Mouse (Mus musculus) CH12.LX (cell line): ENCODE measurements around the gene Ddx31. TPM values are rescaled to one million over a fixed set of nuclear protein-coding genes. Genes with fewer than 3 reads are reported as not detected.

Experiments used
- DNase-seq: peaks from one replicate; pipeline ENCODE4 v3.0.0-alpha.2; 2013; ENCODE audit errors: extremely low read depth
- H3K27ac ChIP-seq: 2 replicates; pipeline ENCODE4 v1.5.1; 2012; ENCODE audit warnings: low read depth, mild to moderate bottlenecking, control low read depth, moderate library complexity; ENCODE audit not compliant: insufficient read depth
- H3K27me3 ChIP-seq: replicated peaks from 2 replicates; pipeline ENCODE3; 2012; ENCODE audit warnings: inconsistent platforms
- H3K36me3 ChIP-seq, 2 experiments: replicated peaks in 1 of 2; 2 replicates each; pipeline versions ENCODE3 to v1.6.1; 2012; ENCODE audit warnings: inconsistent platforms in 1 of 2, low read length in 1 of 2, mild to moderate bottlenecking in 1 of 2, mixed read lengths in 1 of 2, moderate library complexity in 1 of 2; ENCODE audit not compliant: control insufficient read depth in 1 of 2, insufficient read depth in 1 of 2
- H3K4me1 ChIP-seq, 2 experiments: 2 replicates each; pipeline ENCODE4 v1.6.1; 2012; ENCODE audit warnings: inconsistent platforms in 1 of 2, moderate library complexity in 1 of 2; ENCODE audit not compliant: insufficient read depth in 2 of 2, control insufficient read depth in 1 of 2
- H3K4me2 ChIP-seq: 2 replicates; pipeline ENCODE4 v1.6.1; 2012; ENCODE audit warnings: low read depth, mild to moderate bottlenecking, control low read depth; ENCODE audit not compliant: poor library complexity, insufficient read depth, severe bottlenecking
- H3K4me3 ChIP-seq, 3 experiments: fragments of 150-350 bp in 1 of 3; sonication (generic) in 1 of 3; replicated peaks in 1 of 3; 2 replicates each; pipeline versions ENCODE3 to v1.5.1; 2011 to 2012; ENCODE audit warnings: low read depth in 2 of 3, low read length in 2 of 3, mild to moderate bottlenecking in 2 of 3, moderate library complexity in 2 of 3, control low read depth in 1 of 3, improper control_type of control experiment in 1 of 3, inconsistent platforms in 1 of 3, mixed read lengths in 1 of 3; ENCODE audit not compliant: poor library complexity in 1 of 3
- H3K79me2 ChIP-seq: replicated peaks from 2 replicates; pipeline ENCODE4 v1.6.1; 2012; ENCODE audit warnings: mild to moderate bottlenecking, moderate library complexity; ENCODE audit not compliant: control insufficient read depth, poor library complexity, insufficient read depth, severe bottlenecking; ENCODE audit errors: extremely low read depth
- H3K9ac ChIP-seq: 2 replicates; pipeline ENCODE4 v1.6.1; 2012; ENCODE audit warnings: low read depth, mild to moderate bottlenecking, control low read depth, moderate library complexity; ENCODE audit not compliant: insufficient read depth
- H3K9me3 ChIP-seq: replicated peaks from 2 replicates; pipeline ENCODE3; 2012; ENCODE audit warnings: low read length, inconsistent platforms, mixed read lengths
- BHLHE40 ChIP-seq: IDR thresholded peaks from 2 replicates; pipeline ENCODE4 v1.6.1; 2011; ENCODE audit warnings: mild to moderate bottlenecking, low read depth, low read length, improper control_type of control experiment
- CHD1 ChIP-seq: IDR thresholded peaks from 2 replicates; pipeline ENCODE4 v1.6.1; 2012; ENCODE audit warnings: low read depth, low read length, improper control_type of control experiment, inconsistent platforms
- CHD2 ChIP-seq: IDR thresholded peaks from 2 replicates; pipeline ENCODE4 v1.6.1; 2011; ENCODE audit warnings: low read length, improper control_type of control experiment
- CTCF ChIP-seq, 2 experiments: IDR thresholded peaks in 1 of 2; conservative IDR thresholded peaks in 1 of 2; 2 replicates each; pipeline ENCODE4 v1.5.1; 2011 to 2012; ENCODE audit warnings: low read depth in 2 of 2, low read length in 2 of 2, improper control_type of control experiment in 1 of 2, inconsistent platforms in 1 of 2, mild to moderate bottlenecking in 1 of 2, moderate library complexity in 1 of 2
- E2F4 ChIP-seq: IDR thresholded peaks from 2 replicates; pipeline ENCODE4 v1.6.1; 2011; ENCODE audit warnings: low read depth, low read length, improper control_type of control experiment; ENCODE audit not compliant: insufficient replicate concordance
- ELF1 ChIP-seq: IDR thresholded peaks from 2 replicates; pipeline ENCODE4 v1.6.1; 2014; ENCODE audit warnings: low read depth, mild to moderate bottlenecking, inconsistent platforms, low read length, improper control_type of control experiment
- EP300 ChIP-seq: IDR thresholded peaks from 2 replicates; pipeline ENCODE4 v1.6.1; 2011; ENCODE audit warnings: low read length, improper control_type of control experiment
- ETS1 ChIP-seq: conservative IDR thresholded peaks from 2 replicates; pipeline ENCODE4 v1.6.1; 2012; ENCODE audit warnings: low read depth, mild to moderate bottlenecking, inconsistent platforms, low read length, improper control_type of control experiment, moderate library complexity
- GABPA ChIP-seq: IDR thresholded peaks from 2 replicates; pipeline ENCODE4 v1.6.1; 2012; ENCODE audit warnings: low read depth, low read length, improper control_type of control experiment, inconsistent platforms; ENCODE audit not compliant: insufficient replicate concordance
- HCFC1 ChIP-seq: IDR thresholded peaks from 2 replicates; pipeline ENCODE4 v1.6.1; 2012; ENCODE audit warnings: low read depth, mild to moderate bottlenecking, inconsistent platforms, low read length, improper control_type of control experiment
- IRF4 ChIP-seq: IDR thresholded peaks from 2 replicates; pipeline ENCODE4 v1.6.1; 2014; ENCODE audit warnings: low read depth, mild to moderate bottlenecking, inconsistent platforms, low read length, improper control_type of control experiment
- JUN ChIP-seq: IDR thresholded peaks from 2 replicates; pipeline ENCODE4 v1.6.1; 2011; ENCODE audit warnings: low read depth, mild to moderate bottlenecking, low read length, improper control_type of control experiment, moderate library complexity; ENCODE audit not compliant: insufficient read depth
- JUND ChIP-seq: conservative IDR thresholded peaks from 2 replicates; pipeline ENCODE4 v1.6.1; 2011; ENCODE audit warnings: low read depth, low read length, improper control_type of control experiment
- KAT2A ChIP-seq: IDR thresholded peaks from 2 replicates; pipeline ENCODE4 v1.6.1; 2012; ENCODE audit warnings: low read length, improper control_type of control experiment, inconsistent platforms; ENCODE audit not compliant: insufficient replicate concordance
- MAFK ChIP-seq: IDR thresholded peaks from 2 replicates; pipeline ENCODE4 v1.6.1; 2011; ENCODE audit warnings: low read length, improper control_type of control experiment; ENCODE audit not compliant: insufficient replicate concordance
- MAX ChIP-seq: IDR thresholded peaks from 2 replicates; pipeline ENCODE4 v1.6.1; 2011; ENCODE audit warnings: low read length, improper control_type of control experiment
- MAZ ChIP-seq: IDR thresholded peaks from 2 replicates; pipeline ENCODE4 v1.6.1; 2012; ENCODE audit warnings: low read depth, mild to moderate bottlenecking, inconsistent platforms, low read length, improper control_type of control experiment, moderate library complexity
- MEF2A ChIP-seq: IDR thresholded peaks from 2 replicates; pipeline ENCODE4 v1.6.1; 2014; ENCODE audit warnings: low read depth, mild to moderate bottlenecking, inconsistent platforms, low read length, improper control_type of control experiment, borderline replicate concordance
- MXI1 ChIP-seq: IDR thresholded peaks from 2 replicates; pipeline ENCODE4 v1.6.1; 2011; ENCODE audit warnings: mild to moderate bottlenecking, low read depth, low read length, improper control_type of control experiment
- MYC ChIP-seq: IDR thresholded peaks from 2 replicates; pipeline ENCODE4 v1.6.1; 2011; ENCODE audit warnings: low read depth, mild to moderate bottlenecking, improper control_type of control experiment, low read length
- NELFE ChIP-seq: IDR thresholded peaks from 2 replicates; pipeline ENCODE4 v1.6.1; 2011; ENCODE audit warnings: low read depth, low read length, improper control_type of control experiment
- NRF1 ChIP-seq: IDR thresholded peaks from 2 replicates; pipeline ENCODE4 v1.6.1; 2014; ENCODE audit warnings: low read depth, mild to moderate bottlenecking, inconsistent platforms, low read length, improper control_type of control experiment, moderate library complexity
- PAX5 ChIP-seq: IDR thresholded peaks from 2 replicates; pipeline ENCODE4 v1.6.1; 2012; ENCODE audit warnings: low read length, inconsistent platforms, mixed read lengths
- POLR2A ChIP-seq: IDR thresholded peaks from 2 replicates; pipeline ENCODE4 v1.6.1; 2011; ENCODE audit warnings: low read depth, mild to moderate bottlenecking, improper control_type of control experiment, low read length
- POLR2AphosphoS2 ChIP-seq: IDR thresholded peaks from 2 replicates; pipeline ENCODE4 v1.6.1; 2011; ENCODE audit warnings: low read depth, low read length, improper control_type of control experiment
- RAD21 ChIP-seq: IDR thresholded peaks from 2 replicates; pipeline ENCODE4 v1.6.1; 2011; ENCODE audit warnings: low read depth, mild to moderate bottlenecking, low read length, improper control_type of control experiment, moderate library complexity
- RCOR1 ChIP-seq: conservative IDR thresholded peaks from 2 replicates; pipeline ENCODE4 v1.6.1; 2012; ENCODE audit warnings: low read depth, mild to moderate bottlenecking, inconsistent platforms, low read length, improper control_type of control experiment
- SIN3A ChIP-seq: IDR thresholded peaks from 2 replicates; pipeline ENCODE4 v1.6.1; 2012; ENCODE audit warnings: low read length, improper control_type of control experiment, inconsistent platforms
- SMC3 ChIP-seq: IDR thresholded peaks from 2 replicates; pipeline ENCODE4 v1.6.1; 2011; ENCODE audit warnings: low read depth, low read length, improper control_type of control experiment
- TBP ChIP-seq: conservative IDR thresholded peaks from 2 replicates; pipeline ENCODE4 v1.6.1; 2011; ENCODE audit warnings: low read depth, low read length, improper control_type of control experiment
- TCF12 ChIP-seq: IDR thresholded peaks from 2 replicates; pipeline ENCODE4 v1.6.1; 2014; ENCODE audit warnings: low read depth, mild to moderate bottlenecking, inconsistent platforms, low read length, improper control_type of control experiment
- UBTF ChIP-seq: IDR thresholded peaks from 2 replicates; pipeline ENCODE4 v1.6.1; 2012; ENCODE audit warnings: low read depth, mild to moderate bottlenecking, inconsistent platforms, low read length, improper control_type of control experiment, moderate library complexity
- USF1 ChIP-seq: IDR thresholded peaks from 2 replicates; pipeline ENCODE4 v1.6.1; 2014; ENCODE audit warnings: low read depth, mild to moderate bottlenecking, inconsistent platforms, low read length, improper control_type of control experiment
- USF2 ChIP-seq: conservative IDR thresholded peaks from 2 replicates; pipeline ENCODE4 v1.6.1; 2011; ENCODE audit warnings: low read depth, low read length, improper control_type of control experiment
- ZC3H11A ChIP-seq: IDR thresholded peaks from 2 replicates; pipeline ENCODE4 v1.6.1; 2012; ENCODE audit warnings: low read depth, mild to moderate bottlenecking, inconsistent platforms, low read length, improper control_type of control experiment
- ZKSCAN1 ChIP-seq: IDR thresholded peaks from 2 replicates; pipeline ENCODE4 v1.6.1; 2012; ENCODE audit warnings: low read depth, inconsistent platforms, low read length, improper control_type of control experiment, borderline replicate concordance
- ZMIZ1 ChIP-seq: IDR thresholded peaks from 2 replicates; pipeline ENCODE4 v1.6.1; 2012; ENCODE audit warnings: low read depth, mild to moderate bottlenecking, inconsistent platforms, low read length, improper control_type of control experiment
- ZNF384 ChIP-seq: IDR thresholded peaks from 2 replicates; pipeline ENCODE4 v1.6.1; 2012; ENCODE audit warnings: low read depth, low read length, improper control_type of control experiment, inconsistent platforms
- dilution Hi-C: fragments of 300-500 bp; cut with MboI; formaldehyde crosslinking; loops from 2 replicates; pipeline ENCODE4 v1.14.3; 2020; ENCODE audit warnings: low sequenced_read_pairs; ENCODE audit not compliant: extremely low pct_unique_long_range_greater_than_20kb, extremely low pct_ligation_motif_present
- in situ Hi-C: fragments of 300-500 bp; cut with MboI; formaldehyde crosslinking; loops from 3 replicates; pipeline ENCODE4 v1.14.3; 2019; ENCODE audit warnings: low sequenced_read_pairs, low pct_ligation_motif_present, low pct_unique_long_range_greater_than_20kb, mixed read lengths
- polyA plus RNA-seq: library from polyadenylated mRNA; unstranded; fragments of >175 nt; gene quantifications from 2 replicates; pipeline ENCODE4 v1.2.1, GENCODE M21; 2012; ENCODE audit warnings: low read depth; ENCODE audit not compliant: insufficient read length
- total RNA-seq, 2 experiments: library from RNA; depleted of rRNA; stranded (reverse); fragments of 300-350 nt in 1 of 2; fragments of >200 nt in 1 of 2; gene quantifications; 2 replicates each; pipeline ENCODE4 v1.2.3; 2012 to 2014

Gene Ddx31
- total RNA-seq (2012; rRNA removed) (15.9 and 23.4 TPM in 2 replicates), total RNA-seq (2014; rRNA removed) (26.8 and 28.8 TPM in 2 replicates), polyA plus RNA-seq (18.1 and 18.8 TPM in 2 replicates)

GRCm38 (mm10) chr2:28840222-28840951 is at the start of gene Ddx31, which contains the start of gene Gtf3c4:
Gene Ddx31 (plus strand): TSS chr2:28840406.
Gene Gtf3c4 (minus strand): TSS chr2:28840360.
- peak within 1 kb of the TSS; percentile 74 to 99 (median 79) for H3K4me3 ChIP-seq
- no peaks in the 10 kb centered on the region for H3K27me3 ChIP-seq
- TF ChIP-seq MAFK (no peak), JUN (no peak), MAX (peak; percentile 99), KAT2A (peak; percentile 77; the same call in 1 of the 2 replicates), UBTF (no peak; the same call in 1 of the 2 replicates), POLR2A (peak; percentile 82), TBP (peak; percentile 58; the same call in 1 of the 2 replicates), SMC3 (no peak), RCOR1 (no peak), ZNF384 (no peak), ZKSCAN1 (no peak), MXI1 (peak; percentile 100), CHD2 (no peak; the same call in 1 of the 2 replicates), ELF1 (peak; percentile 97), NRF1 (no peak; the same call in 1 of the 2 replicates), RAD21 (no peak), POLR2AphosphoS2 (no peak), MYC (peak; percentile 95), TCF12 (peak; percentile 43), NELFE (peak; percentile 78), CTCF (conservative IDR thresholded peaks at IDR 0.05 in 1 of 2, IDR thresholded peaks at IDR 0.05 in 1 of 2; ENCODE audit: low read depth in 2 of 2, low read length in 2 of 2) (peak in 1 of 2 experiments; percentile 20; a peak in 1 of 4 replicates), ZC3H11A (no peak), USF2 (no peak), IRF4 (peak; percentile 82), EP300 (no peak), MEF2A (peak; percentile 20; the same call in 1 of the 2 replicates), HCFC1 (peak; percentile 88), SIN3A (peak; percentile 90), GABPA (no peak; the same call in 1 of the 2 replicates), CHD1 (no peak), E2F4 (no peak), ZMIZ1 (no peak; the same call in 1 of the 2 replicates), USF1 (no peak), JUND (no peak), BHLHE40 (peak; percentile 93), MAZ (no peak), ETS1 (no peak), PAX5 (no peak)
- DNase-seq: peak; percentile 91
- in situ Hi-C loops (no loop called here), dilution Hi-C loops (no loop called here)
- H3K4me2 ChIP-seq: peak within 1 kb of the TSS; percentile 89
- H3K9ac ChIP-seq: peak within 1 kb of the TSS; percentile 72
- H3K36me3 ChIP-seq: peaks cover 9 to 43% of the 10 kb centered on the region in 2 experiments
- H3K27ac ChIP-seq: peak within 1 kb of the TSS; percentile 66
- no peaks in the 10 kb centered on the region for H3K9me3 ChIP-seq
- peaks cover 65% of the 10 kb centered on the region for H3K79me2 ChIP-seq
- peaks cover 4 to 65% of the 10 kb centered on the region in 2 experiments; a peak in 3 of 4 replicates for H3K4me1 ChIP-seq
